Mouse (Mus musculus): ENCODE measurements at regions not wholly inside any gene's neighbourhood (a gene's known extent, or its start where the extent isn't known, plus 50 kb on each side); places are given as distances from the start of the nearest gene placed in this dataset. TPM values are rescaled to one million over a fixed set of nuclear protein-coding genes. Genes with fewer than 3 reads are reported as not detected.

GRCm38 (mm10) chr16:55375922-55376321 lies 78.1 kb upstream of the Zpld1 start:
- H3K36me3 ChIP-seq (replicated peaks; ENCODE audit: control insufficient read depth, insufficient read depth, low read depth): no peaks in the 10 kb centered on the region
- H3K9me3 ChIP-seq (ENCODE audit: control insufficient read depth, low read length): no peaks in the 10 kb centered on the region
- H3K27me3 ChIP-seq (ENCODE audit: control insufficient read depth, insufficient read depth, low read length): no peaks in the 10 kb centered on the region
- ATAC-seq (ENCODE audit: insufficient read depth): no peak
- no peak for DNase-seq (ENCODE audit: low read depth in 3 of 3, low spot score in 3 of 3)
- TF ChIP-seq EP300 (IDR thresholded peaks at IDR 0.05; ENCODE audit: low read depth): no peak
- no peak for TF ChIP-seq CTCF (IDR thresholded peaks at IDR 0.05; ENCODE audit: low read depth)
- no peaks in the 10 kb centered on the region for H3K4me1 ChIP-seq (replicated peaks; ENCODE audit: control insufficient read depth in 2 of 2, insufficient read depth in 2 of 2, low read length in 1 of 2)
- no peak overlapping the region for H3K4me2 ChIP-seq (ENCODE audit: low read depth)
- H3K9ac ChIP-seq (replicated peaks): no peak overlapping the region
- no peak overlapping the region for H3K27ac ChIP-seq
- no peak overlapping the region for H3K4me3 ChIP-seq (ENCODE audit: insufficient read depth in 1 of 2, low read depth in 2 of 2, low read length in 2 of 2)
- 63% methylated on average over 3 of the region's 3 CpGs for WGBS (ENCODE audit: insufficient replicate concordance)

- Histone ChIP-seq H3K4me1 (replicated peaks; ENCODE audit: control insufficient read depth in 2 of 2, insufficient read depth in 2 of 2, low read length in 1 of 2) (no peaks in the 10 kb centered on the region), H3K27ac (no peak overlapping the region), H3K4me3 (ENCODE audit: insufficient read depth in 1 of 2, low read depth in 2 of 2, low read length in 2 of 2) (no peak overlapping the region), H3K4me2 (ENCODE audit: low read depth) (no peak overlapping the region), H3K27me3 (ENCODE audit: control insufficient read depth, insufficient read depth, low read length) (no peaks in the 10 kb centered on the region), H3K9ac (replicated peaks) (no peak overlapping the region), H3K36me3 (replicated peaks; ENCODE audit: control insufficient read depth, insufficient read depth, low read depth) (no peaks in the 10 kb centered on the region), H3K9me3 (ENCODE audit: control insufficient read depth, low read length) (no peaks in the 10 kb centered on the region)
- TF ChIP-seq CTCF (IDR thresholded peaks at IDR 0.05; ENCODE audit: low read depth) (no peak), EP300 (IDR thresholded peaks at IDR 0.05; ENCODE audit: low read depth) (no peak)
- no peak for DNase-seq (ENCODE audit: low read depth in 3 of 3, low spot score in 3 of 3)
- WGBS (ENCODE audit: insufficient replicate concordance): 37% methylated on average over 4 of the region's 4 CpGs
- ATAC-seq (ENCODE audit: insufficient read depth): no peak
Measured at GRCm38 (mm10) chr16:55357686-55358085, 59.9 kb upstream of the Zpld1 start.

GRCm38 (mm10) chr16:55356097-55356496 lies 58.3 kb upstream of the Zpld1 start:
- Histone ChIP-seq H3K4me1 (replicated peaks; ENCODE audit: control insufficient read depth in 2 of 2, insufficient read depth in 2 of 2, low read length in 1 of 2) (no peaks in the 10 kb centered on the region), H3K27me3 (ENCODE audit: control insufficient read depth, insufficient read depth, low read length) (no peaks in the 10 kb centered on the region), H3K36me3 (replicated peaks; ENCODE audit: control insufficient read depth, insufficient read depth, low read depth) (no peaks in the 10 kb centered on the region), H3K4me3 (ENCODE audit: insufficient read depth in 1 of 2, low read depth in 2 of 2, low read length in 2 of 2) (no peak overlapping the region), H3K9ac (replicated peaks) (no peak overlapping the region), H3K4me2 (ENCODE audit: low read depth) (no peak overlapping the region), H3K27ac (no peak overlapping the region), H3K9me3 (ENCODE audit: control insufficient read depth, low read length) (no peaks in the 10 kb centered on the region)
- DNase-seq (ENCODE audit: low read depth in 3 of 3, low spot score in 3 of 3) (no peak), ATAC-seq (ENCODE audit: insufficient read depth) (no peak)
- TF ChIP-seq CTCF (IDR thresholded peaks at IDR 0.05; ENCODE audit: low read depth) (no peak), EP300 (IDR thresholded peaks at IDR 0.05; ENCODE audit: low read depth) (no peak)
- WGBS (ENCODE audit: insufficient replicate concordance): 67% methylated on average over 3 of the region's 3 CpGs

Small RNA genes lying in the stretch of these regions (microRNA-seq; reads per million reads assigned to microRNA genes)
- not detected for gene Mir5118
